Mouse (Mus musculus): Measurements from ENCODE around the gene Afdn.

Gene Afdn

GRCm38 (mm10) chr17:13764911-13765310 lies 4.6 kb downstream of the Afdn start:
- in situ Hi-C loops (cut with MboI, MseI): loop anchor here (10.0 kb wide), 1 partner anchor 290 kb away; no protein-coding TSS in a partner anchor

GRCm38 (mm10) chr17:13768531-13768930 lies 8.2 kb downstream of the Afdn start:
- in situ Hi-C loops (cut with MboI, MseI): loop anchor here (10.0 kb wide), 1 partner anchor 294 kb away; no protein-coding TSS in a partner anchor

DNA sequence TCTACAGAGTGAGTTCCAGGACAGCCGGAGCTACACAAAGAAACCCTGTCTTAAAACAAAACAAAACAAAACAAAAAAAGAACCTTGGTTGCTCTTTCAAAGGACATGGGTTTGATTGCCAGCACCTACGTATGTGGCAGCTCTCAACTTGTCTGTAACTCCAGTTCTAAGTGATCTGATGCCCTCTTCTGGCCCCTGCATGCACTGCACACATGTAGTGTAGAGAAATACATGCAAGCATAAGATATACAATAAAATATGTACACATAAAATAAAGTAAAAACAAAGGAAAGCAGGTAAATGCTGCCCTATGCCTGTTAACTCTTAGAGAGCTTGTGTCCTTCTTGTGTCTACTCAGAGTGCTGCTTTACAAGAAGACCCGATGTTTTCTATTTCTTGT lies 8.9 kb downstream of the Afdn start:
- in situ Hi-C loops (cut with MboI, MseI): loop anchor here (10.0 kb wide), 1 partner anchor 294 kb away; no protein-coding TSS in a partner anchor

DNA sequence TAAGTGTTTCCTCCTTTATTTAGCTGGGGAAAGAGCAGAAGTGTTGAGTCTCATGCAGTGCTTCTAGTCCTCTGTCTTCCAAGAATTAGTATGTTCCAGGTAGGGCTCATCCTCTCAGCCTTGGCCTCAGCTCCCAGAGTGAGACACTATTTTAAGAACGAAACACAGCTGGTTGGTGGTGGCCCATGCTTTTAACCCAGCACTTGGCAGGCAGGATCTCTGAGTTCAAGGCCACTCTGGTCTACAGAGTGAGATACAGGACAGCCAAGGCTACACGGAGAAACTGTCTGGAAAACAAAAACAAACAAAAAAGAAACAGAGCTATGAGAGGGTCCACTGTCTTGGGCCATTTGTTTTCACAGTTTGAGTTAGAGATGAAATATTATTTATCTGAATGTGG lies 17.3 kb downstream of the Afdn start:
- in situ Hi-C loops (cut with MboI, MseI): no loop called here

DNA sequence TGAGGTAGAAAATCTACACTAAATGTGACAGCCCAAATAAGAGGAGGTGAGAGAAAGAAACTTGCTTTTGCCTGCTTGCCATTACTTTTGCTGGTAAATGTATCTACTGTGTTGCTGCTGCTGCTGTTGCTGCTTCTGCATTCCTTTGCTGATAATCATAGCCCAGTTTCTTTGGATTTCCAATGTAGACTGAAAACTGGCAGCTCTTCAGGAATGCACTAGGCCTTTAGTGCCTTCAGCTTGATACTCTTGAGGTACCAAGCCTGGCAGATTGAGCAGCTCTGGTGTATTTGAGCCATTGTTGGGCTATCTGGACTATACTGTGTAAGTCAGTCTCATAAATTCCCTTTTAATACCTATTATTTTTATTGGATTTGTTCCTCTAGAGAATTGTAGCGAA lies 18.5 kb downstream of the Afdn start:
- in situ Hi-C loops (cut with MboI, MseI): no loop called here

DNA sequence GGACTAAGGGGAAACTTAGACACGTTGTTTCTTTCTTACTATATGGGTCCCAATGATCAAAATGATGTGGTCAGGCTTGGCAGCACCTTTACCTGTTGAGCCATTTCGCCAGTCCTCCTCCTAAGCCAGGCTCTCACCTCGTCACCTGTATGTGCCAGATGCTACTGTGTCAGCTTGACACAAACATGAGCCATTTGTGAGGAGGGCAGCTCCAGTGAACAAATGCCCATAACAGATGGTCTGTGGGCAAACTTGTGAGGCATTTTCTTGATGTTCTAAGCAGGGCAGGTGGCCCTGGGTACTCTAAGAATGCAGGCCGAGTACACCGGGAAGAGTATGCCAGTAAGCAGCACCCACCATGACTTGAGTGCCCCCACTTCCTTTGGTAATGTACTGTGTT lies 21.6 kb downstream of the Afdn start:
- in situ Hi-C loops (cut with MboI, MseI): no loop called here

DNA sequence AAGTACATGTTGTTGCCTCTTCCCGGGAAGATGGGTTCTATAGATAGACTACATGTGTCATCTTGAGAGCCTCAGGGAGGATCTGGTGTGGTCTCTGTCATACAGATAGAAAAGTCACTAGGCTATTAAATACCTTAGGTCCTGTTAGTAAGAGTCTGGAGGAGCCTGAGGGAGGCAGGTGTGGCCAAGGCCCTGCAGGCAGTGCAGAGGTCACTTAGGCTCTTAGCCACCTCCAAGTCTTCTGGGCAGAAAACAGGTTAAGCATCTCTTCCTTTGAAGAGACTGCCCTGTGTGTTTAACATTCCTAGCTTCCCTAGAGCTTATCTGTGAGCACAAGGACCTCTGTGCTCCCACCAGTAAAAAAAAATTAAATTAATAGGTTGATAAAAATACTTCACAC lies 23.1 kb downstream of the Afdn start:
- in situ Hi-C loops (cut with MboI, MseI): no loop called here

DNA sequence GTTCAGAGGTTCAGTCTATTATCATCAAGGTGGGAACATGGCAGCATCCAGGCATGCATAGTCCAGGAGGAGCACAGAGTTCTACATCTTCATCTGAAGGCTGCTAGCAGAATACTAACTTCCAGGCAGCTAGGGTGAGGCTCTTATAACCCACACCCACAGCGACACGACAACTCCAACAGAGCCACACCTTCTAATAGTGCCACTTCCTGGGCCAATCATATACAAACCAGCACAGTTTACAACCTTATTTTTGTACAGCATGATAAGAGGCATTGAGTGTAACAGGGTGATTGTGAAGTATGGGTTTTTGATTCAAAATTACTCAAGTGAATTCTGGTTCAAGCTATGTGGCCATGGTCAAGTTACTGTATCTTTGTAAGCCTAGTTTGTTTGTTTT lies 29.7 kb downstream of the Afdn start:
- in situ Hi-C loops (cut with MboI, MseI): loop anchor here (5.0 kb wide), 1 partner anchor 478 kb away; no protein-coding TSS in a partner anchor

DNA sequence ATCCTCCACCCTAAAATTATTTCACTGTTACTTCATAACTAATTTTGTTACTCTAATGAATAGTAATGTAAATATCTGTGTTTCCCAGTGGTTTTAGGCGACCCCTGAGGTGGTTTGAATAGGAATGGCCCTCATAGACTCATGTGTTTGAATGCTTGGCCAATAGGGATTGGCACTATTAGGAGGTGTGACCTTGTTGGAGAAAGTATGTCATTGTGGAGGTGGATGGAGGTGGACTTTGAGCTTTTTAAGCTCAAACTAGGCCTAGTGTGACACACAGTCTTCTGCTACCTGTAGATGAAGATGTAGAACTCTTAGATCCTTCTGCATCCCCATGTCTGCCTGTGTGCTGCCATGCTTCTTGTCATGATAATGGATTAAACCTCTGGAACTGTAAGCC lies 37.4 kb downstream of the Afdn start:
- in situ Hi-C loops (cut with MboI, MseI): no loop called here

- in situ Hi-C loops (cut with MboI, MseI): no loop called here
These were observed 42.6 kb downstream of the Afdn start for GRCm38 (mm10) chr17:13802836-13803408.

DNA sequence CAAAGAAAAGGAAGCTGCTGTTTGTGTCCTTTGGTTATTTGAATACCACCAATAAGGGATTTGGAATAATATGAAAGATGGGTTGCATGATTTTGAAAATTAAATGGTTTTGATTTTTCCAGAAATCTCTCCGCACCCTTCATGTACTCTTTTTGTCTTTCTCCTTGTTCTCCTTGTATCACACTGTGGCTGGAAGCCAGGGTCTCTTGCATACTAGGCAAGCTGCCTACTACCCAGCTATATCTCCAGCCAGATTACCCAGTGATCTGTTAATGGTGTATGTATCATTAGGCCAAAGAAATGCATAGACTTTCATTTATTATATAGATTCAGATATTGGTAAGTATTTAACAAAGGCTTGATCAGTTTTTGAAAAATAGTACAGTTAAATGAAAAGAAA lies 45.7 kb downstream of the Afdn start:
- in situ Hi-C loops (cut with MboI, MseI): no loop called here

GRCm38 (mm10) chr17:13817789-13818188 lies 57.5 kb downstream of the Afdn start:
- in situ Hi-C loops (cut with MboI, MseI): no loop called here

DNA sequence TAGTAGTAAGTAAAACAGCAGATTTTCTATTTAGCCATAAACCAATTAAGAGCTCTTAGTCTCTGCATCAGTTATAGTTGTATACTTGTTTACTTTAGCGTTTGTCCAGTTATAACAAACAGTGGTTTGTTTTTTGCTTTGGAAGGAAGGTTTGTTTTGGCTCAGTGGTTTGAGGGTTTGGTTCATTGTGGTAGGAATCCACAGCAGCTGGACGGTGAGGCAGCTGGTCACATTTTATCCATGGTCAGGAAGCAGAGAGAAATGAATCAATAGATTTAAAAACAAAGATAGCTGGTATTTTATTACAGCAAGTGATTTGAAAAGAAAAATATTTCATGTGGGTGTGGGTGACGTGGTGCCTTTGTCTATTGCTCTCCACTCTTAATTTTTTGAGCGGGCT lies 59.0 kb downstream of the Afdn start:
- in situ Hi-C loops (cut with MboI, MseI): no loop called here

DNA sequence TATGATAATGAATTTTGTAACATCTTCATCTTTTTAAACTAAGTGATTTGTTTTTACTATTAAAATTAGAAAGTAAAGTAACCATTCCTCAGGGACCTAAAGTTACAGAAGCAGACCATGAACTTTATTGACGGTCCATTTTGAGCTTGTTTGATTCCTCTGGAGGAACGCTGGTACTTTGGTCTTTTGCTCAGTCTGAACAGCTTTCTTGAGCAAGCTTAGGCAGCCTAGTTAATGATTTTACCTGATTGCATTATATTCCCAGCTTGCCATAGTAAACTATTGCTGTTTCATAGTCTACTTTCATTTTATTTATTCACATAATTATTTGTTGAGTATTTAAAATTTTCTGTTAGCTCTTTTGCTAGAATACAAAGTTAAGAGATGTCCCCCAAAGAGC lies 60.3 kb downstream of the Afdn start:
- in situ Hi-C loops (cut with MboI, MseI): no loop called here

GRCm38 (mm10) chr17:13825421-13825820 lies 65.1 kb downstream of the Afdn start:
- in situ Hi-C loops (cut with MboI, MseI): no loop called here

DNA sequence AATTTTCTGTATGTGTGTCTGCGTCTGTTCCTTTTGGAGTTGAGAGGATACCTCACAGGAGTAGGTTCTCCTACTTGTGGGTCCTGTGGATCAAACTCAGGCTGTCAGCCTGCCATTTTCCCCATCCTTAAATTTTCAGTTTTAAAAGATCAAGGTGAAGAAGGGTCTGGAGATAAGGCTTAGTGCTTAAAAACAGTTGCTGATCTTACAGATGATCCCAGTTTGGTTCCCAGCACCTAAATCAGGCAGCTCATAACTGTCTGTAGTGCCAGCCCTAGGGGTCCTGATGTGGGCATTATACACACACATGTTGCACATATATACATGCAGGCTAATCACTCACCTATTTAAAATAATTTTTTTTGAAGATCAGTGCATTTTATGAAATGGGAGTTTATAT lies 69.9 kb downstream of the Afdn start:
- in situ Hi-C loops (cut with MboI, MseI): no loop called here

DNA sequence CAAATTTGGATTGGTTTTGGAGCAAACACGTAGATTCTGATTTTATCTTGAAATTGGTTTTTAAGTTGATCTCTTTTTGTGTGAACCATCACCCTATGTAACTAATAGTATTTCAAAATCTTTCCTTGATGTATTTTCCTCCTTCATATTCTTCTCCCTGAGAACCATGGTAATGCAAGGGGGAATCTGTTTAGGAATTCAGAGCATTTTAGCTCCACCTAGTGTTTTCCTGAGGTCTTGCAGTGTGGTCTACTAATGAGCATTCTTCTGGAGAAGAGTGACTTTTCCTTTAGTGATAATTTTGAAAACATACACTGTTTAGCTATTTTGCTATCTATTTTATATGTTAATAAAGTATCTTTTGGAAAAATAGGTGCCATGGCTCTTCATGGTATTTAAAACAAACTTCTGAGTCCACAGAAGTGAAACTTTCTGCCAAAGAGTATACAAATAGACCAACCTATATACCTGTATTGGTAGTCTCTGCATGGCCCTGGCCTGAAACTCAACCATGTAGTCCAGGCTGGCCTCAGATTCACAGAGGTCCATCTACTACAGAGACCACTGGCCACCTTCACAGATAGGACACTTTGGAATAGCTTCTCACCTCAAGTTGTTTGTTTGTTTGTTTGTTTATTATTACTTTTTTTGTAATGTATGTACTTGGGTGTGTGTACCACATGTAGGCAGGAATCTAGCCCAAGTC lies 70.5 kb downstream of the Afdn start:
- in situ Hi-C loops (cut with MboI, MseI): no loop called here

GRCm38 (mm10) chr17:13835876-13836275 lies 75.5 kb downstream of the Afdn start:
- in situ Hi-C loops (cut with MboI, MseI): no loop called here

- in situ Hi-C loops (cut with MboI, MseI): loop anchor here (10.0 kb wide), 1 partner anchor 355 kb away; the partner anchor contains the start of gene Dact2
These were observed 89.8 kb downstream of the Afdn start for GRCm38 (mm10) chr17:13850175-13850574.

GRCm38 (mm10) chr17:13853883-13854282 lies 93.5 kb downstream of the Afdn start:
- in situ Hi-C loops (cut with MboI, MseI): loop anchor here (10.0 kb wide), 1 partner anchor 351 kb away; the partner anchor contains the start of gene Dact2

- in situ Hi-C loops (cut with MboI, MseI): loop anchor here (10.0 kb wide), 1 partner anchor 349 kb away; the partner anchor contains the start of gene Dact2
These were observed 95.1 kb downstream of the Afdn start for GRCm38 (mm10) chr17:13855396-13855795.

GRCm38 (mm10) chr17:13856429-13857090 lies 96.2 kb downstream of the Afdn start:
- in situ Hi-C loops (cut with MboI, MseI): loop anchor here (10.0 kb wide), 1 partner anchor 348 kb away; the partner anchor contains the start of gene Dact2

Data from T-helper 1 cell (primary cell).